Mouse (Mus musculus) brain, embryonic 18.5 days (tissue): ENCODE measurements around the gene Zscan10.
A peak's percentile ranks its signal among the peaks of the same experiment; 100 is the strongest.

Source experiments
- DNase-seq: peaks from one replicate; pipeline ENCODE4 v3.0.0-alpha.2; 2012; ENCODE audit warnings: low read depth, low spot score

Gene Zscan10

GRCm38 (mm10) chr17:23600641-23601622, at the start of gene Zscan10:
Gene Zscan10 (plus strand): TSS chr17:23600856.
- no peak for DNase-seq

- DNase-seq = no peak
Measured at GRCm38 (mm10) chr17:23550856-23551255, 49.8 kb upstream of the Zscan10 start.

GRCm38 (mm10) chr17:23551416-23551815, 49.2 kb upstream of the Zscan10 start:
- DNase-seq = no peak

GRCm38 (mm10) chr17:23551963-23552362, 48.7 kb upstream of the Zscan10 start:
- no peak for DNase-seq

GRCm38 (mm10) chr17:23552896-23553633, 47.6 kb upstream of the Zscan10 start:
- no peak for DNase-seq

GRCm38 (mm10) chr17:23553634-23554120, 47.0 kb upstream of the Zscan10 start:
- no peak for DNase-seq

GRCm38 (mm10) chr17:23554321-23554720, 46.3 kb upstream of the Zscan10 start:
- no peak for DNase-seq

- no peak for DNase-seq
Measured at GRCm38 (mm10) chr17:23555243-23555916, 45.3 kb upstream of the Zscan10 start.

- DNase-seq = no peak
Measured at GRCm38 (mm10) chr17:23559767-23560166, 40.9 kb upstream of the Zscan10 start.

- DNase-seq = peak; percentile 92
Measured at GRCm38 (mm10) chr17:23563595-23564367, 36.9 kb upstream of the Zscan10 start, which contains the start of gene Zfp213. Gene Zfp213 (minus strand): TSS chr17:23564238.

GRCm38 (mm10) chr17:23564368-23564715, 36.3 kb upstream of the Zscan10 start:
- DNase-seq = no peak

- no peak for DNase-seq
Measured at GRCm38 (mm10) chr17:23566787-23567186, 33.9 kb upstream of the Zscan10 start.

GRCm38 (mm10) chr17:23568370-23568769, 32.3 kb upstream of the Zscan10 start:
- no peak for DNase-seq

- DNase-seq = no peak
Measured at GRCm38 (mm10) chr17:23570017-23570416, 30.6 kb upstream of the Zscan10 start.

- no peak for DNase-seq
Measured at GRCm38 (mm10) chr17:23571084-23571483, 29.6 kb upstream of the Zscan10 start.

GRCm38 (mm10) chr17:23572059-23572458, 28.6 kb upstream of the Zscan10 start:
- no peak for DNase-seq

- no peak for DNase-seq
Measured at GRCm38 (mm10) chr17:23574130-23574529, 26.5 kb upstream of the Zscan10 start.

- no peak for DNase-seq
Measured at GRCm38 (mm10) chr17:23575951-23576552, 24.6 kb upstream of the Zscan10 start.

GRCm38 (mm10) chr17:23584786-23585185, 15.9 kb upstream of the Zscan10 start:
- DNase-seq = no peak

GRCm38 (mm10) chr17:23585721-23586491, 14.8 kb upstream of the Zscan10 start:
- peak; percentile 72 for DNase-seq
